Mouse (Mus musculus) CD4-positive helper T cell, adult 2 months (primary cell): ENCODE measurements at regions not wholly inside any gene's neighbourhood (a gene's known extent, or its start where the extent isn't known, plus 50 kb on each side); places are given as distances from the start of the nearest gene placed in this dataset.

Source experiments
- DNase-seq: peaks from one replicate; pipeline ENCODE4 v3.0.0-alpha.2; 2012; ENCODE audit warnings: low read depth, missing footprints, low spot score

DNA sequence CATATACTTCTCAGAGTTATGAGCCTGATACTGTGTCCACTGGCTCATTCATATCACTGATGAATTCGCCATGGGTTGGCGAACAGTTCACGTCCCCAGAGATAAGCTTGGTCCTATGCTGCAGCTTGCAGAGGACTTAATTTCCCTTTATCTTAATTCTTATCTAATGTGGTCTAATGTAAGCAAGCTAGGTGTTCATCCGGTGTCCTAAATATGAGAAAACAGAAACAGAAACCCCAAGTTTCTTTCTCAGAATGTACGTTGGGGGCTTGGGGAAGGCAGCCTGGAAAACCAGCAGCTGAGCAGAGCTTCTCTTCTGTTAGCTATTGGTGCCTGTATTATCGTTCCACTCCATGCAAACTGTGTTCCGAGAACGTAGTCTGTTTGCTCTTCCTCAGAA is 170.1 kb downstream of the 1700064H15Rik start:
- DNase-seq: peak; percentile 17

DNA sequence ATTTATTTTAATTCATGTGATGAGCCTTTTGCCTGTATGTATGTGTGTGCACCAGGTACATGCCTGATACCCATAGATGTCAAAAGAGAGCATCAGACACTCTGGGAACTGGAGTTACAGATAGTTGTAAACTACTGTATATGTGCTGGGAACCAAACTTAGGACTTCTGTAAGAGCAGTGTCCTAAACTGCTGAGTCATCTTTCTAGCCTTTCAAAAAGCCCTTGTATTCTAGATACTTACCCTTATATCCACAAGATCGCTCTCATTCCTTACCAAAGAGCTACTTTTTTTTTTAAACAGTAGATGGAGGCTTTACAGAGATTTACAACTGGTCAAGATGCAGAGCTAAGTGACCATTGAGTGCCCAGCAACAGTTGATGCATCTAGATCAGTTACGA is 171.0 kb downstream of the 1700064H15Rik start:
- DNase-seq: no peak

DNA sequence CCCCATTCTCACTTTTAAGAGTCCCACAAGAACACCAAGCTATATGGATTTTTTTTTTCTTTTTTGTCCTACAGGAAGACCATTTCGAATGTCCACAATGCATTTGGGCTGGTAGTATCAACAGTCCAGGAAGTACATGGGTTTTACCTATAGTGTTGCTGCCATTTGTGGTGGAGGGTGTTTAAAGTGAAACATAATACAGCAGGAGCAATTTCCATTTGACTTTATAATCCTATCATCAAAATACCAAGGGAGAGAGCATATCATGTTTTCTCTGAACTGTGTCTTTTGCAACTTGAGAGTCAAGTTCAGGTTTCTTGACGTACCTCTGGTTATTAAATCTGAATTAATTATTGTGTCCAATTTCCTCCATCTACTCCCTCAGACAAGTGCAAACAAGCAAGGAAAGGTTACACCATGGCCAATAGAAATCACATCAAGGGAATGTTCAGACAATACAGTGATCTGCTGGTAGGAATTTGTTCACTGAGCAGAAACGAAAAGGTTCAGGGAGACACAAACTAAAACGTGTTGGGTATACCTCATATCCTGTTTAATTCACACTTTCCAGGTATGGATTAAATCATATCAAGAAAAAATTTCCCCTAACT is 172.5 kb downstream of the 1700064H15Rik start:
- no peak for DNase-seq

DNA sequence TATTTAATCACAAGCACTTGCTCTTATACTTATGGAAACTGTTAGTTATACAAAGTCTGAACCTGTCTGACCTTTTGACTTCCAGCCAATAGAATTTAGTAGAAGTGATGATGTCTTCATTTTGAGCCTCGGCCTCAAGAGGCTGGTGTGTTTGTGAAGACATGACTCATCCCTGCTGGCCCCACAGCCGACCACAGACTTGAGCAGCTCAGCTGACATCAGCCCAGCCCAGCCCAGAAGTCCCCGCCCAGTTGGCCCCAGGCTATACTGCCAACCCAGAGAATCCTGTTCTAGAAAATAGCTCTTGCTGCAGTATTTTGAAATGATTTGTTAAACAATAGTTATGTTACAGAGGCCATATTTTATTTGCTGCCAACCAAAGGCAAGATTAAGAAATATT is 177.5 kb downstream of the 1700064H15Rik start:
- peak; percentile 84 for DNase-seq

DNA sequence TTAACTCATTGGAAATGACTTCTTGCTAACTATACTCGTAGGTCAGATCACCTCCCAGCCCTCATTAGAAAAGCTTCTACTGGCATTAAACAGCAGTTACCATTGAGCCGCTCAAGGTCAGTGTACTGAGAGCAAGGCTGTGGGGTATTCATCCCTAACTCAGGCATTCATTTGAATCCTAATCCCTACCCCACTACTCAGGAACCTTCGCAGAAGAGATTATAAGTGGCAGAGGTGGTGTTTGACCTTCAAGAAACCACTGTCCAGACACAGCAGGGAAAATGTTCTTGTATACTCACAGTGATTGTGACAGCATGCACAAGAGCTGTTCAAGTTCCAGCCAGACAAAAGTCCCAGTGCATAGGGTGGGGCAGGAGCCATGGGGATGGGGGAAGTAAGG is 179.5 kb downstream of the 1700064H15Rik start:
- no peak for DNase-seq

DNA sequence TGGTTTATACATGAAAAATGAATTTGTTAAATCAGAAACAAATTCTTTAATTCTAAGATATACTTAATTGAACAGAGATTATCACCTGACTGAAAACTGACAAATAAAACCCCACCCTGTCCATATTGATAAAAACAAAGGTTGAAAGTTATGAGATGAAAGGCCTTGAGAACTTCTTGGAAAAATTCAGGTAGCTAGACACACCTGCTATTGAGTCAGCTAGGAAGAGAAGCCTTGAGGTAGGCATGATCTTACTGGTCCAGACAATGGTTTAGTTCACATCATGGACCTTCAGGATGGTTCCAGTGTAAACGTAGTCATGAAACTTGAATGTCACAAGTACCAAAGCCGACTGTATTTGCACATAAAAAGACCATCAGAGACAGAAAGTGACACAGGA is 180.3 kb downstream of the 1700064H15Rik start:
- no peak for DNase-seq

DNA sequence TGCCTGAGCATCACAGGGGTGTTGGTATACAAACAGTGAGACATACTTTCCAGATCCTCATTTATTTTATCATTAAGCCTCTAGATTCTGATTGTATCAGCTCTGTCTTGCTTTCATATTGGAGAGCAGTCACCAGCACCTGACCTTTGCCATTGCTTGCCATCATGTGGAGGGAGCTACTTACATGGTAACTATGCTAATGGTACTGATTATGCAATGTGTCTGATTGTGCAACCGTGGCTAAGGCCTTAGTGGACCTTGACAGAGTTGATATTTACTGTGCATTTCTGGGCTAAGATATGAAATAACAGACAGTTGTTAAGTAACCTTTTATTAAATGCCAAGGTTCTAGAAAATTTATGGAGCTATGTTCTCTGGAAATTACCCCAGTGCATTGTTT is 180.7 kb downstream of the 1700064H15Rik start:
- DNase-seq: no peak

DNA sequence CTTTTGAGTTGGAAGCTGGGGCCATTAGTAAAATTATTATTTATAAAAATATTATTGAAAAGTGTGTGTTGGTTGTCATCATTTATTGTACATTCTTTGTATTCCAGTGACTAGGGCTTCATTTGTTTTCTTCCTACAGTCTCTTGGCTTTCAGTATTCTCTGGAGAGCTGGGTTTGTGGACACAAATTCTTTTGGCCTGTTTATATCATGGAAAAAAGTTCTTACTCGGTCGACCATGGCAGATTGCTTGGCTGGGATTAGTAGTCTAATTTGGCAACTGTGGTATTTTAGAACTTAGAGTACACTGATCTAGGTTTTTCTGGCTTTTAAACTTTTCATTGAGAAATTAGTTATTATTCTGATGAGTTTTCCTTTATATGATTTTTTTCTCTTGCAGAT is 183.6 kb downstream of the 1700064H15Rik start:
- DNase-seq: no peak

DNA sequence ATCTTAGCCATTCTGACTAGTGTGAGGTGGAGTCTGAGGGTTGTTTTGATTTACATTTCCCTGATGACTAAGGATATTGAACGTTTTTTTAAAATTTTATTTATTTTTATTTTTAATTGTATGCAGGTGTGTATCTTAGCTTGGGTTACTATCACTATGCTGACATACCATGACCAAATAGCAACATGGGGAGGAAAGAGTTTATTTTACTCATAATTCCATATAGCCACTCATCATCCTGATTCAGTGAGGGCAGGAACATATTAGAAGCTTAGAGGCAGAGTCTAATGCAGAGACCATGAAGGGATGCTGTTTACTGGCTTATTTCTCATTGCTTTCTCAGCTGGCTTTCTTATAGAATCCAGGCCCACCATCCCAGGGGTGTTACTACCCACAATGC is 186.7 kb downstream of the 1700064H15Rik start:
- no peak for DNase-seq

DNA sequence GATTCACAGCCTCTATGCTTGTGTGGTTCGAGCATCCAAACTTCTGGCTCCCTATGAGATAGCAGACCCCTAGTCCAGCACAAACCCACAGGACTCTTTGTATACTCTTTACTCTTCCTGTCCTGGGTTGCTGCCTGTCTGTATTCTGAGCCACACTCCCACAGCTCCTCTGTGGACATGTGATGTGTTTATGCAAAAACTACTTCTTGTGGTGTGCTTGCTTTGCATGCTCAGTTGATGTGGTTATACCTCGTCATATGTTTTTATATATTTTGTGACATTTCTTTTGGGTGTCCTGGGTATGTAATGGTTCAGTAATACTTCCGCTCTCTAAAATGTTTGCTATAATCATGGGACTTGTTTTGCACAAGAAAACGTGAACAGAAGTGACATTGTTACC is 198.3 kb downstream of the 1700064H15Rik start:
- peak; percentile 92 for DNase-seq

DNA sequence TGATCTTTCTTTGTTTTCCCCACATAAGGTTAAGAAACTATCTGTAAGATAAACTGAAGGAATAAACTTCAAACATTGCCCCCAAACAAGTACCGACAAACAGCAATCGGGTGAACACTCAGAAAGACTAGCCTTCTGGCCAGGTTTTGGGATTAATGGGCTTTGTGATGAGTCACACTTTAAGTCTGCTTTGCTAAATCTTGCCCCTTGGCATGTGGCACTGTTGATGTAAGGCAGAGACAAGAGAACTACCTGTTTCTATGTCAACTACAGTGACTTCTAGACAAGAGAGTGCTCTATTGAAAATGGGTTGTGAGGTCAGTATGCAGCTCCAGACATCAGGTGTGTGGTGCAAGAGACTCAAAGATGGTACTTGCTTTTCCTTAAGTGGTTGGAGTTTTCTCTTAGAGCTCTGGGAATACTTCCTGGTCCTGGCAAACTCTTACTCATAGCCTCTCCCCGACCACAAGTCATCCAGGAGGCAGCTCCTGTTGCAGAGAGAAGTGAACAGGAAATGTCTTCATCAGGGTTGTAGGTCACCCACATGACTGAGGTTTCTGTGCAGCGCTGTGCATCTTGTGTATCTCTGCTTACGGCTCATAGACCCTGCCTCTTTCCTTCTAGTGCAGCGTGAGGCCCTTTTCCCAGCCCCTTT is 198.9 kb downstream of the 1700064H15Rik start:
- DNase-seq: peak; percentile 74

DNA sequence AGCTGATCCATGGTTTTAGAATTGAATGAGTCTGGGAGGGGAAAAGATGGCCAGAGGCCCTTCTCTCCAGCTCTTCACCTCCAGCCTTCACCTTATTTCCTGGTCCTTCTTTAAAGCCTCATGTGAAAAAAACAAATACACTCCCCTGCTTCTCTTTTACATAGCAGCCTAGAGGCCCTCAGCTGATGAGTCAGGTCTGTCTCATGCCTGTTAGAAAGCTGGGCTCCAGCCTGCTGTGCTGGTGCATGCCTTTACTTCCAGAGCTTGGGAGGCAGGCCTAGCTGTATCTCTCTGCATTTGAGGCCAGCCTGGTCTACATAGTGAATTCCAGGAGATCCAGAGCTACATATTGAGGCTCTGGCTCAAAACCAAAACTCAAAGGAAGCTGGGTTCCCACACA is 199.5 kb downstream of the 1700064H15Rik start:
- peak; percentile 43 for DNase-seq

DNA sequence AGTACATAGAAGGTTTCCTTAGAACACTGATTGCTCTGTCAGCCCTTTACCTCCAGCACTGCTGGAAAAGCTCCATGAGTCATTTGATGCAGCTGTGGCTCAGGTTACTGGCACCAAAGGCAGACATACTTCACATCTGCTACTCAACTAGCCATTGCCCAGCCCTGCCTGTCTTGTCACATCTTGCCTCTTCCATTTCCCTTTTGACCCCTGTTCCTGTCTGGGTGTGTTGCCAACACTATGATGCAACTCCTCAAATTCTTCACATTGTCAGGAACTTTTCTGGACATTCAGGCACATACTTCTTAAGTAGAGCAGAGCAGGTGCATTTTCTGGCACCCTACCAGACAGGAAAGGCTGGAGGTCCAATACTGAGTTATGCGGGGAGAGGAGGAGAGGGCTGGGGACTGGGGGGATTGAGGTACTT is 202.3 kb downstream of the 1700064H15Rik start:
- DNase-seq: no peak

DNA sequence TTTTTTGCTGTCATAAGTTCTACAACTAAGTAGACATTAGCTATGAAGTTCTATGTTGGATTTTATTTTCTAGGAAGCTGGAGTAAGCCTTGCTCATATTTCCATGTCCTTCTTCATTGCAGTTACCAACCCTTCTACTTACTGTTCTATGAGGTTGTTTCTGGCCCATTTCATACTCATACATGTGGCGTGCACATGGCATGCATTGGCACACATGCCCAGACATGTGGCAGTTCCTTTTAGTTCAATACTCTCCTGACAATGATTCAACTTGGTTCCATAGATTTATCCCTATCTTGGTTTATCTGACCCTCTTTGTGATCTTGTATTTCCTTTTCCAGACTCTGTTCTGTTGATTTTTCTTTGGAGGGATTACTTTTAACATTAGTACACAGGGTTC is 203.2 kb downstream of the 1700064H15Rik start:
- no peak for DNase-seq

DNA sequence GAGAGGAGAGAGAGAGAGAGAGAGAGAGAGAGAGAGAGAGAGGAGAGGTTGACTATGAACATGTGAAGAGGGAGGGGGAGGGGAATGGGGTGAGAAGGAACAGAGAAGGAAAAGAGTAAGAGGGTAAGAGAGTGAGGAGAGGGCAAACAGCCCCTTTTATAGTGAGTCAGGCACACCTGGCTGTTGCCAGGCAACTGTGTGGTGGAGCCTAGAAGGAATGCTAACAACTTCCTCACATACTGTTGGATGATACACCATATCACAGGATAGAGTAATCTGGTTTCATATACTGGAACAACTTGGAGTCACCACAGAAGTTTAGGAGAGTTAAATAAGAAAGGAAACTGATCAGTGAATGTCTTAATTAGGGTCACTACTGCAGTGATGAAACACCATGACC is 204.1 kb downstream of the 1700064H15Rik start:
- DNase-seq: no peak

DNA sequence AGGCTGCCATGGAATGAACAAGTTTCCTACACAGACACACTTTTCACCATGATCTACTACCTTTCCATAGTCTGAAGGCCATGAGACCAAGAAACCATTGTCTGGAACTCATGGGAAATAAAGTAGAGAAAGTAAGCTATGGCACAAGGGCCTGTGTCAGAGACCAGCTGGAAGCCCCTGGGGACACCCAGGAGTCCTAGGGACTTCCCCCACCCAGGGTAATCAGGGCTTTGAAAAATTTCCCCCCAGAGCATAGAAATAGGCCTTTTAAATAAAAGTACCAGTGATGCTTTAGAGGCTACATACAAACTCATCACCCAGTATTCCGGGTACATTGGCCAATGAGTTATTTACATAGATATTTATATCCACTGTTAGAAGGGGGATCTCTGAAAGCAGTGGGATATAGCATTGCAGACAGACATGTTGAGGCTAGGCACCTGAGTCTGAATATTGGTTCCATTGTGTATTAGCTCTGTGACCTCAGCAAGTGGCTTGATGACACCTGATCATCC is 207.0 kb downstream of the 1700064H15Rik start:
- no peak for DNase-seq

DNA sequence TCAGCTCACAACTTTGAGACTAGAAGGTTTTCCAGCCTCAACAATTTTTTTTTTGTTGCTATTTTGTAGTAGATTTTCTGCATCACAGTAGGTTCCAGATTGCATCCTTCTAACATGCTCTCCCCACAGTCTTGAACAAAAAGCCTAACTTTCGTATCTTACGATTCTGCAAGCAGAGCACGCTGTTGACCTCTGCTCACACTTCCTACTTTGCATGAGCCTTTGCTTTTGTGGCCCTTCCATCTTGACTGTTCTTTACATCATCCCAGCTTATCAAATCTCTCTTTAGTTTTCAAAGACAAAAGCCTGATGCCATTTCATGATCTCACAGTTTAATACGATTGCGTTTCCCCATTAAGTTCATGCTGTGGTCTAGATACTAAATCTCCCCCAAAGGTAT is 207.6 kb downstream of the 1700064H15Rik start:
- DNase-seq: no peak

DNA sequence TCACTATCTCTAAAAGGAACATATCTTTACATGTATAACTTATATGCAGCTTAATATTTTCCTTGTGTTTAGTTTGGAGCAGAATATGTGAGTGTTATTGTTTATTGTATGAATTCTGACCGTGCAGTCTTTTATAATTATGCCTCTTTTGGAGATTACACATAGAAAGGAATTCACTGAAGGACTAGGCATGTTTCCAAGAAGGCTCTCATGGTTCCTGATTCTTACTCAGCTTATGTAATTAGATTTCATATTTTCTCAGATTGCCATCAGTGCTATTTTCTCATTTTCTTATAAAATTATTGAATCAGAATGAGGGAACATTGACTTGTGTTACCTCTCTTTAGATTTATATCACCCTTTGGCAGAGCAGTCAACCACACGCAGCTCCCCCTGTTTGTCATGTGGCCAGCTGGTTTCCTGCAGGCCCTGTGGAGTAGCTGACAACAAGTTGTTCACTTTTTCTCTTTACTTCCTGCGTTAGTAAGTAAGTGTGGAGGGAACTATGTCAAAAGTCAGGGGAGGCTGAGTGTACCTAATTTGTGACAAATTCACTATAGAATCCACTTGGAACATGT is 217.4 kb downstream of the 1700064H15Rik start:
- peak; percentile 76 for DNase-seq

DNA sequence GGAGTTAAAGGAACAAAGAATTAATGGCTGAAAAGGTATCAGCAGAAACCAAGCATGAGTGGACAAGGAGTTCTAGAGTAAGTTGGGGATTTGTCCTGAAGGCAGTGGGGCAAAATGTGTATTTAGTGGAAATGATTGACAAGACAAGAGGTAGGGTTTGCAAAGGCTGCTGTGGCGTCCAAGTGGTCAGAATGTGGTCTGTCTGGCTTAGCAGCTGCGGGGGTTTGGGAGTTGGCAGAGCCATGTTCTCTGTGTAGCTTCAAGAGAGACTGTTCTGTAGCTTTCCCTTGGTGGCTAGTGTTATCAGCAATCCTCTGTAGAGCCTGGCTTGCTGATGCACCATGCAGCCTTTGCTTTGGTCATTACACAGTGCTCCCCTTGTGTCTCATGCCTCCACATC is 220.2 kb downstream of the 1700064H15Rik start:
- no peak for DNase-seq

DNA sequence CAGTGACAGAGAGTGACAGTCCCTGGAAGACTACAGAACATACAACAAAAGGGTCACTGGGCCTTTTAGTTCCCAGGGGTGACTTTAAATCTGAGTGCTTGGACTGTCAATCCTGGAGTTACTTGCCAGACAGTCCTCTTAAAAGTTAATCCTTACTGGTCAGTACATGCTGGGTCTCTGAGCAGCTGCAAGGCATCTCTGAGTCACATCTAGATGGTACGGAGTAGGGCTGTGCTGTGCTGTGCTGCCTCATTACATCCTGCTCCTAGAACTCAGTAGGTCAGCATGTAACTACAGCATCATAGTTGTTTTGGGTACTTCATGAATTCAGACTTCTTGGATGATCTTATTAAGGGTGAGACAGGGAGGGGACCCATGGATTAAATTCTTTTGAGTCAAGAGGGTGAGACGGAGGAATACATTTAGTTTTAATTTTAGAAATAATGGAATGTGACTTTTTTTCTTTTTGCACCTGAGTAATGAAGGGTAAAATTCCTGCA is 220.8 kb downstream of the 1700064H15Rik start:
- no peak for DNase-seq

DNA sequence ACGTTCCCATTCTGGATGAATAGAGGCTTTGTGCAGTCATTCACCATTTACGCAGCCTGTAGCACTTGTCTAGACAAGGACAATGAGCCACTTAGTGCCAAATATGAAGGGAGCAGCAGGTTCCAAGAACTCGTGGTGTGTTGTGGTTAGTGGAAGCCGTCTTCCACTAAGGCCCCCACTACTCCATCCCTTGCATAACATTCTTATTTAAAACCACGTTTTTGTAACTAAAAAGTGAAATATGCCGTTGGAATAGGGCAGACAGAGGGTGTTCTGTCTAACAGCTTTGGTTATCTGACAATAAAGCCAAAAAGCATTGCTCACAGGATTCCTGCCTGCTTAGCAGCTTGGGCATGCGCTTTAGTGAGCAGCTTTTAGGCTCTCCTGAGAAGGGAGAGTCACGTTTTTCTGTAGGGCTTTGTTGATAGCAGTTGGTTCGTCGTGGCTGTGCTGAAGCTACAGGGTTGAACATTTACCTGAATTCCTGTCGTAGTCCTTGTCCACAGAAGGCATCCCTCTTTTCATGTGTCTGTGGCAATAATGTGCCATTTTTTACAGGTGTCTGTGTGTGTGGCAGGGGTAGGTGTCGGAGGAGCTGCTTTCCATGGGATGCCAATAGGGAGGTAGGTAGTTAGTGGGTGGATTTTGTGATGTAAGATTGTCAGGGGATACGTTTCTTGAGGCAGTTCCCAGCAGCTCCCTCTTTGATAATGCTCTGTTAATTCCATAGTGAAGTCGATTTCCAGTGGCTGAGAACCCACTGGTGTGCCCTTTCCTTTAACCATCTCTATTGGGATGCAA is 221.9 kb downstream of the 1700064H15Rik start:
- no peak for DNase-seq

DNA sequence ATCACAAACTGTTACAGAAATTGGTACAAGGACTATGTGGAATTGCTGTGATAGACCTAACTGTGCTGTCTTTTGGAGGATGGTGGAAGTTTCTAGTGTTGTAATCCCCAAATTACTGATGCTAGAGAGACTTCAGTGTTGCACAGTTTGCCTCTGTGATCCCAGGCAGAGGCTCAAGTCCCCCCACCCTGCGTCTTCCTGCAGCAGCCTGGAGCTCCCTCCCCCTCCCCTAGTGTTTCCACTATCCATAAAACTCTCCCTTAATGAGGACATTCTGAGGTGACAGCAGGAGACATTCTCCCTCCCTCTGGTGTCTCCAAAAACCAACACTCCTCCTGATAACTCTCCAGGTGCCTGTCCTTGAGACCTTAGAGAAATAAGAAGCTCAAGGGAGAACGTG is 242.8 kb downstream of the 1700064H15Rik start:
- DNase-seq: no peak
